Mouse (Mus musculus) MEL (cell line): Measurements from ENCODE around the gene Herpud1. TPM values are rescaled to one million over a fixed set of nuclear protein-coding genes. Genes with fewer than 3 reads are reported as not detected.
A peak's percentile ranks its signal among the peaks of the same experiment; 100 is the strongest.

Experiments
- DNase-seq: peaks from one replicate; pipeline ENCODE4 v3.0.0; 2011; ENCODE audit warnings: low read depth, low spot score
- H3K27ac ChIP-seq: 2 replicates; pipeline ENCODE4 v1.5.1; 2012; ENCODE audit warnings: low read depth, mild to moderate bottlenecking, control low read depth, low read length, moderate library complexity; ENCODE audit not compliant: control insufficient read depth
- H3K27me3 ChIP-seq, 2 experiments: fragments of 150-350 bp in 1 of 2; sonication (generic) in 1 of 2; 2 replicates each; pipeline ENCODE4 v1.6.1; 2012; ENCODE audit warnings: low read length in 2 of 2, mild to moderate bottlenecking in 2 of 2, improper control_type of control experiment in 1 of 2, moderate library complexity in 1 of 2; ENCODE audit not compliant: insufficient read depth in 2 of 2, control insufficient read depth in 1 of 2
- H3K36me3 ChIP-seq, 2 experiments: 2 replicates each; pipeline ENCODE4 v1.6.1; 2012 to 2014; ENCODE audit warnings: low read length in 2 of 2, improper control_type of control experiment in 1 of 2, inconsistent platforms in 1 of 2, mild to moderate bottlenecking in 1 of 2; ENCODE audit not compliant: insufficient read depth in 2 of 2, control insufficient read depth in 1 of 2
- H3K4me1 ChIP-seq, 2 experiments: fragments of 150-350 bp in 1 of 2; sonication (generic) in 1 of 2; 2 replicates each; pipeline ENCODE4 v1.6.1; 2012; ENCODE audit warnings: low read length in 2 of 2, improper control_type of control experiment in 1 of 2, mild to moderate bottlenecking in 1 of 2; ENCODE audit not compliant: insufficient read depth in 2 of 2, control insufficient read depth in 1 of 2
- H3K4me3 ChIP-seq, 2 experiments: fragments of 150-350 bp in 1 of 2; sonication (generic) in 1 of 2; 2 replicates each; pipeline ENCODE4 v1.5.1; 2012; ENCODE audit warnings: low read depth in 2 of 2, low read length in 2 of 2, mild to moderate bottlenecking in 2 of 2, moderate library complexity in 2 of 2, control low read depth in 1 of 2, improper control_type of control experiment in 1 of 2; ENCODE audit not compliant: control insufficient read depth in 1 of 2, insufficient read depth in 1 of 2
- H3K79me2 ChIP-seq: 2 replicates; pipeline ENCODE4 v1.6.1; 2012; ENCODE audit warnings: mild to moderate bottlenecking, low read length, moderate library complexity; ENCODE audit not compliant: control insufficient read depth, poor library complexity, insufficient read depth
- H3K9ac ChIP-seq: 2 replicates; pipeline ENCODE4 v1.6.1; 2012; ENCODE audit warnings: low read depth, mild to moderate bottlenecking, control low read depth, low read length, moderate library complexity; ENCODE audit not compliant: control insufficient read depth, poor library complexity, severe bottlenecking
- H3K9me3 ChIP-seq: fragments of 150-350 bp; sonication (generic); replicated peaks from 2 replicates; pipeline ENCODE4 v1.6.1; 2012; ENCODE audit warnings: mild to moderate bottlenecking, low read length, improper control_type of control experiment, moderate library complexity; ENCODE audit not compliant: insufficient read depth
- CHD1 ChIP-seq: IDR thresholded peaks from 2 replicates; pipeline ENCODE4 v1.6.1; 2012; ENCODE audit warnings: low read depth, mild to moderate bottlenecking, inconsistent platforms, low read length, improper control_type of control experiment
- CTCF ChIP-seq, 3 experiments: IDR thresholded peaks in 2 of 3; conservative IDR thresholded peaks in 1 of 3; 2 replicates each; pipeline ENCODE4 v1.5.1; 2011 to 2012; ENCODE audit warnings: low read length in 3 of 3, low read depth in 2 of 3, mild to moderate bottlenecking in 2 of 3, improper control_type of control experiment in 1 of 3, inconsistent platforms in 1 of 3, mixed read lengths in 1 of 3, moderate library complexity in 1 of 3; ENCODE audit not compliant: control insufficient read depth in 1 of 3, insufficient read depth in 1 of 3, poor library complexity in 1 of 3, severe bottlenecking in 1 of 3
- E2F4 ChIP-seq: IDR thresholded peaks from 2 replicates; pipeline ENCODE4 v1.6.1; 2011; ENCODE audit warnings: low read depth, low read length, improper control_type of control experiment, borderline replicate concordance
- EP300 ChIP-seq, 2 experiments: IDR thresholded peaks; 2 replicates each; pipeline ENCODE4 v1.6.1; 2011; ENCODE audit warnings: improper control_type of control experiment in 2 of 2, low read length in 2 of 2, low read depth in 1 of 2, mild to moderate bottlenecking in 1 of 2
- GABPA ChIP-seq: IDR thresholded peaks from 2 replicates; pipeline ENCODE4 v1.6.1; 2012; ENCODE audit warnings: low read depth, mild to moderate bottlenecking, inconsistent platforms, low read length, improper control_type of control experiment, moderate library complexity
- JUND ChIP-seq: IDR thresholded peaks from 2 replicates; pipeline ENCODE4 v1.6.1; 2011; ENCODE audit warnings: low read depth, mild to moderate bottlenecking, improper control_type of control experiment, low read length
- MAX ChIP-seq: IDR thresholded peaks from 2 replicates; pipeline ENCODE4 v1.6.1; 2011; ENCODE audit warnings: low read length, improper control_type of control experiment
- MXI1 ChIP-seq: IDR thresholded peaks from 2 replicates; pipeline ENCODE4 v1.6.1; 2011; ENCODE audit warnings: mild to moderate bottlenecking, low read depth, low read length, improper control_type of control experiment
- POLR2A ChIP-seq, 2 experiments: IDR thresholded peaks; 2 replicates each; pipeline ENCODE4 v1.6.1; 2011 to 2012; ENCODE audit warnings: low read length in 2 of 2, mild to moderate bottlenecking in 2 of 2, control low read depth in 1 of 2, improper control_type of control experiment in 1 of 2, low read depth in 1 of 2, moderate library complexity in 1 of 2; ENCODE audit not compliant: control insufficient read depth in 1 of 2, insufficient read depth in 1 of 2, poor library complexity in 1 of 2
- POLR2AphosphoS5 ChIP-seq: IDR thresholded peaks from 2 replicates; pipeline ENCODE4 v1.6.1; 2012; ENCODE audit warnings: low read depth, borderline replicate concordance, mild to moderate bottlenecking, inconsistent platforms, low read length, moderate library complexity, mixed read lengths
- SIN3A ChIP-seq: IDR thresholded peaks from 2 replicates; pipeline ENCODE4 v1.6.1; 2012; ENCODE audit warnings: low read length, improper control_type of control experiment, inconsistent platforms
- SMC3 ChIP-seq: IDR thresholded peaks from 2 replicates; pipeline ENCODE4 v1.6.1; 2011; ENCODE audit warnings: low read depth, low read length, improper control_type of control experiment
- TBP ChIP-seq: IDR thresholded peaks from 2 replicates; pipeline ENCODE4 v1.8.0; 2011; ENCODE audit warnings: low read depth, low read length, improper control_type of control experiment
- UBTF ChIP-seq: IDR thresholded peaks from 2 replicates; pipeline ENCODE4 v1.6.1; 2012; ENCODE audit warnings: low read depth, mild to moderate bottlenecking, inconsistent platforms, low read length, improper control_type of control experiment, moderate library complexity, borderline replicate concordance; ENCODE audit not compliant: insufficient read depth
- USF1 ChIP-seq: IDR thresholded peaks from 2 replicates; pipeline ENCODE4 v1.6.1; 2014; ENCODE audit warnings: low read depth, mild to moderate bottlenecking, inconsistent platforms, low read length, improper control_type of control experiment, moderate library complexity
- USF2 ChIP-seq, 2 experiments: IDR thresholded peaks; 2 replicates each; pipeline ENCODE4 v1.6.1; 2011 to 2012; ENCODE audit warnings: improper control_type of control experiment in 2 of 2, low read length in 2 of 2, borderline replicate concordance in 1 of 2, inconsistent platforms in 1 of 2, low read depth in 1 of 2, mild to moderate bottlenecking in 1 of 2; ENCODE audit not compliant: insufficient read depth in 1 of 2
- ZC3H11A ChIP-seq: IDR thresholded peaks from 2 replicates; pipeline ENCODE4 v1.6.1; 2012; ENCODE audit warnings: low read depth, mild to moderate bottlenecking, inconsistent platforms, low read length, improper control_type of control experiment
- ZMIZ1 ChIP-seq: IDR thresholded peaks from 2 replicates; pipeline ENCODE4 v1.6.1; 2012; ENCODE audit warnings: low read depth, mild to moderate bottlenecking, inconsistent platforms, low read length, improper control_type of control experiment, moderate library complexity
- ZNF384 ChIP-seq: IDR thresholded peaks from 2 replicates; pipeline ENCODE4 v1.6.1; 2012; ENCODE audit warnings: low read depth, mild to moderate bottlenecking, inconsistent platforms, low read length, improper control_type of control experiment
- polyA plus RNA-seq, 2 experiments: library from polyadenylated mRNA; stranded (reverse) in 1 of 2; unstranded in 1 of 2; fragments of >175 nt in 1 of 2; fragments of >200 nt in 1 of 2; gene quantifications; 2 replicates each; pipeline versions ENCODE4 v1.2.1 to v1.2.4; 2012; ENCODE audit warnings: low replicate concordance in 2 of 2, low read depth in 1 of 2; ENCODE audit not compliant: insufficient read length in 2 of 2, insufficient read depth in 1 of 2, missing spikeins in 1 of 2
- total RNA-seq: library from RNA; depleted of rRNA; stranded (reverse); fragments of 300-350 nt; gene quantifications from 2 replicates; pipeline ENCODE4 v1.2.3, GENCODE M21; 2012

Herpud1 gene
- total and polyA plus RNA-seq, 3 experiments: 66.1 to 66.9 TPM; not detected in 1

DNA sequence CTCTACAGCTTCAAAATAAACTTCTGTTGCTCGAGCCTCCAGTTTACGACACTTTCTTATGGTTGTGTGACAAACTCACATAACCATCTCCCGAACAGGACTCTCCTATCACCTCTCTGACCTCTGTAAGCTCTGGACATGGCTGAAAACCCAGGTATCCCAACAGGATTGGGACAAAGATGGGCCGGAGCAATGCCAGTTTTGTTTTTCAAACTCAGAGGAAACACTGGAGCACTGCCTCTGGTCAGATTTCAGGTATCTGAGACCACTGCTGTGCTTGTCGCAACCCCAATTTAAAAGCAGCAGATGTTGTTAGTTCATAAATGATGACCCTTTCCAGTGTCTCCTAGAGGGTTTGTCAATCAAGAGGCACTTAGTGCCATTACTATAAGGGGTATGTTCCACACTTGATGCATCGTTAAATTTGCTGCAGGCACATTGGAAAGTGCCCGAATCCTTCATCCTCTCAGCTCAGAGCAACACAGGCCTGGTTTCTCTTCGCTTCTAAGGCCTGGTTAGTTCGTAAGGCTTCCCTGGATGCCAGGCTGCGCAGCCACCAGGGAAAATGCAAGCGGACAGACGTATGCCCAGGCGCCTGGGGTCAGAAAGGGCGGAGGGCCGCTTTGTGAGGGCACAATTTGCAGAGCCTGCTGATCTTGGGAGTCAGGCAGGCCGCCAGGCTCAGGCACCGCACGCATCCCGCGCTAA is 578 bp upstream of the Herpud1 start:
- Histone ChIP-seq H3K27me3 (no peaks in the 10 kb centered on the region), H3K79me2 (peaks cover 34% of the 10 kb centered on the region), H3K9ac (peak overlapping the region; percentile 96)
- TF ChIP-seq SMC3 (no peak), JUND (no peak), SIN3A (no peak), POLR2A (IDR thresholded peaks at IDR 0.05; ENCODE audit: control insufficient read depth in 1 of 2, insufficient read depth in 1 of 2, low read depth in 1 of 2, low read length in 2 of 2, poor library complexity in 1 of 2) (no peak), E2F4 (no peak), ZC3H11A (no peak), CTCF (IDR thresholded peaks at IDR 0.05 in 2 of 3, conservative IDR thresholded peaks at IDR 0.05 in 1 of 3; ENCODE audit: control insufficient read depth in 1 of 3, insufficient read depth in 1 of 3, low read depth in 2 of 3, low read length in 3 of 3, poor library complexity in 1 of 3, severe bottlenecking in 1 of 3) (no peak), USF2 (IDR thresholded peaks at IDR 0.05; ENCODE audit: borderline replicate concordance in 1 of 2, insufficient read depth in 1 of 2, low read depth in 1 of 2, low read length in 2 of 2) (no peak), USF1 (no peak), CHD1 (no peak), MXI1 (no peak), ZMIZ1 (no peak), MAX (no peak), POLR2AphosphoS5 (no peak), EP300 (IDR thresholded peaks at IDR 0.05; ENCODE audit: low read depth in 1 of 2, low read length in 2 of 2) (no peak), GABPA (no peak), UBTF (no peak), ZNF384 (no peak), TBP (no peak)
- TF ChIP-seq, all 39 proteins: peak for 0
- Histone ChIP-seq H3K4me1 (peaks cover 13 to 25% of the 10 kb centered on the region in 2 experiments), H3K9me3 (no peaks in the 10 kb centered on the region), H3K27ac (peak overlapping the region; percentile 74), H3K36me3 (peaks cover 22 to 38% of the 10 kb centered on the region in 2 experiments), H3K4me3 (peak overlapping the region; percentile 67 to 74)
- DNase-seq: no peak
